Mouse (Mus musculus): ENCODE results near the gene Gpx4. TPM values are rescaled to one million over a fixed set of nuclear protein-coding genes. Genes with fewer than 3 reads are reported as not detected.

Gpx4 gene
- total RNA-seq, 1 experiment from 2014 or later, result 977 TPM

GRCm38 (mm10) chr10:80105926-80106325 lies 59.0 kb downstream of the Gpx4 start:
- DNase-seq, result no peak

Other genes with a start within 250 kb of the Gpx4 start
- gene Misp, start 226.2 kb upstream of the Gpx4 start, total RNA-seq (2021), result 0.64 and 1.00 TPM in 2 replicates
- gene Ptbp1, start 192.7 kb upstream of the Gpx4 start, total RNA-seq (2021), result 224 and 249 TPM in 2 replicates
- not detected in 2 replicates for gene Prtn3, start 172.7 kb upstream of the Gpx4 start, total RNA-seq (2021)
- gene Plppr3, start 172.5 kb upstream of the Gpx4 start, total RNA-seq (2021), result 0.49 and 1.2 TPM in 2 replicates
- gene Elane, start 160.9 kb upstream of the Gpx4 start, total RNA-seq (2021), result not detected in 2 replicates
- gene Cfd, start 156.3 kb upstream of the Gpx4 start, total RNA-seq (2021), result 420 and 469 TPM in 2 replicates
- gene Med16, start 138.2 kb upstream of the Gpx4 start, total RNA-seq (2021), result 36.0 and 49.2 TPM in 2 replicates
- gene Gm26602, start 136.3 kb upstream of the Gpx4 start, total RNA-seq (2021), result not detected in 2 replicates
- gene Kiss1r, start 130.2 kb upstream of the Gpx4 start, total RNA-seq (2021), result 1.1 and 2.3 TPM in 2 replicates
- 85.5 and 98.9 TPM in 2 replicates for gene R3hdm4, start 126.0 kb upstream of the Gpx4 start, total RNA-seq (2021)
- 5.2 and 5.8 TPM in 2 replicates for gene Arid3a, start 120.1 kb upstream of the Gpx4 start, total RNA-seq (2021)
- gene Wdr18, start 87.0 kb upstream of the Gpx4 start, total RNA-seq (2021), result 32.4 and 35.5 TPM in 2 replicates
- gene Grin3b, start 76.5 kb upstream of the Gpx4 start, total RNA-seq (2021), result 0.12 TPM in 1 of 2 replicates, not detected in the other
- gene Tmem259, start 62.8 kb upstream of the Gpx4 start, total RNA-seq (2021), result 159 and 161 TPM in 2 replicates
- 28.3 and 29.8 TPM in 2 replicates for gene Cnn2, start 58.6 kb upstream of the Gpx4 start, total RNA-seq (2021)
- 24.2 and 29.1 TPM in 2 replicates for gene Abca7, start 50.7 kb upstream of the Gpx4 start, total RNA-seq (2021)
- 3.7 and 4.3 TPM in 2 replicates for gene Arhgap45, start 30.5 kb upstream of the Gpx4 start, total RNA-seq (2021)
- 84.3 and 101 TPM in 2 replicates for gene Polr2e, start 7.4 kb upstream of the Gpx4 start, total RNA-seq (2021)
- gene Sbno2, start 58.4 kb downstream of the Gpx4 start, total RNA-seq (2021), result 66.1 and 73.2 TPM in 2 replicates
- 154 TPM in 2 replicates for gene Stk11, start 68.6 kb downstream of the Gpx4 start, total RNA-seq (2021)
- 460 and 592 TPM in 2 replicates for gene Atp5d, start 91.5 kb downstream of the Gpx4 start, total RNA-seq (2021)
- 45.4 and 67.9 TPM in 2 replicates for gene Cbarp, start 93.7 kb downstream of the Gpx4 start, total RNA-seq (2021)
- gene Midn, start 101.1 kb downstream of the Gpx4 start, total RNA-seq (2021), result 74.1 and 97.4 TPM in 2 replicates
- gene Cirbp, start 118.8 kb downstream of the Gpx4 start, total RNA-seq (2021), result 49.9 and 142 TPM in 2 replicates
- 15.6 and 16.7 TPM in 2 replicates for gene 1600002K03Rik, start 125.8 kb downstream of the Gpx4 start, total RNA-seq (2021)
- 2.7 and 5.2 TPM in 2 replicates for gene Efna2, start 132.3 kb downstream of the Gpx4 start, total RNA-seq (2021)
- 23.4 and 37.9 TPM in 2 replicates for gene Mum1, start 179.3 kb downstream of the Gpx4 start, total RNA-seq (2021)
- gene Ndufs7, start 202.0 kb downstream of the Gpx4 start, total RNA-seq (2021), result 238 and 243 TPM in 2 replicates
- 326 and 398 TPM in 2 replicates for gene Gamt, start 213.8 kb downstream of the Gpx4 start, total RNA-seq (2021)
- 111 and 117 TPM in 2 replicates for gene Dazap1, start 214.3 kb downstream of the Gpx4 start, total RNA-seq (2021)
- 1,145 and 1,195 TPM in 2 replicates for gene Rps15, start 245.3 kb downstream of the Gpx4 start, total RNA-seq (2021)
- 1.4 and 3.2 TPM in 2 replicates for gene Apc2, start 248.8 kb downstream of the Gpx4 start, total RNA-seq (2021)

Measured in adrenal gland, postnatal 25 days (tissue).